Mouse (Mus musculus) gastrocnemius, postnatal 4 days (tissue): Measurements from ENCODE around the gene Gm28305. TPM values are rescaled to one million over a fixed set of nuclear protein-coding genes. Genes with fewer than 3 reads are reported as not detected.

Source experiments
- total RNA-seq, 2 experiments: library from RNA; stranded (reverse); gene quantifications; 2 replicates each; pipeline ENCODE4 v1.2.3; 2021

Gene Gm28305
- total RNA-seq, 2 experiments from 2014 or later: not detected

Other genes starting within 250 kb of the Gm28305 start
- 1 to 10 TPM; 4.8 to 6.5 TPM for gene Nphp3, start 38.1 kb upstream of the Gm28305 start, total RNA-seq
- gene Uba5, start 22.5 kb downstream of the Gm28305 start, total RNA-seq: 10 to 100 TPM; 28.7 to 30.6 TPM
- gene Acad11, start 22.7 kb downstream of the Gm28305 start, total RNA-seq: 10 to 100 TPM; 11.2 to 16.5 TPM
- 1 to 10 TPM; 2.6 to 3.0 TPM for gene Ackr4, start 86.3 kb downstream of the Gm28305 start, total RNA-seq
- 10 to 100 TPM; 44.4 to 54.8 TPM for gene Dnajc13, start 222.3 kb downstream of the Gm28305 start, total RNA-seq